In genomic region chr4:116177140-116177539, GRCm38 (mm10) we compare ENCODE assay signal across 7 mouse cellular contexts. TPM values are rescaled to one million over a fixed set of nuclear protein-coding genes. Genes with fewer than 3 reads are reported as not detected.
DNase-seq lines count a peak whose midpoint lies in the region; ATAC-seq and TF ChIP-seq lines count a peak whose summit lies in the region.

No protein-coding gene starts in this region.

- 21% methylated on average over 5 of the region's 5 CpGs for WGBS in forebrain, postnatal 0 days
- 29% methylated on average over 5 of the region's 5 CpGs for WGBS in hindbrain, embryonic 12.5 days
- 26% methylated on average over 5 of the region's 5 CpGs for WGBS in midbrain, embryonic 15.5 days

- peak overlapping the region; percentile 60 for H3K4me3 ChIP-seq in bone marrow macrophage, adult 2 months (ENCODE audit: insufficient read depth, low read length)
- no peak overlapping the region for H3K4me3 ChIP-seq in forebrain, postnatal 0 days (ENCODE audit: low read depth, low read length)
- no peak overlapping the region for H3K4me3 ChIP-seq in hindbrain, embryonic 12.5 days
- H3K4me3 ChIP-seq in midbrain, embryonic 15.5 days, result no peak overlapping the region

- ATAC-seq in forebrain, postnatal 0 days, result no peak
- ATAC-seq in hindbrain, embryonic 12.5 days (ENCODE audit: low FRiP score), result no peak
- no peak for ATAC-seq in midbrain, embryonic 15.5 days (replicated peaks)

- H3K4me1 ChIP-seq in bone marrow macrophage, adult 2 months (ENCODE audit: control insufficient read depth, insufficient read depth, low read length), result peaks cover 34% of the 10 kb centered on the region
- H3K4me1 ChIP-seq in forebrain, postnatal 0 days (ENCODE audit: insufficient read depth), result peaks cover 13% of the 10 kb centered on the region; the same call in 1 of the 2 replicates
- peaks cover 20% of the 10 kb centered on the region for H3K4me1 ChIP-seq in hindbrain, embryonic 12.5 days
- peaks cover 18% of the 10 kb centered on the region for H3K4me1 ChIP-seq in midbrain, embryonic 15.5 days

- H3K36me3 ChIP-seq in forebrain, postnatal 0 days (ENCODE audit: insufficient read depth), result no peaks in the 10 kb centered on the region
- H3K36me3 ChIP-seq in hindbrain, embryonic 12.5 days, result no peaks in the 10 kb centered on the region
- H3K36me3 ChIP-seq in midbrain, embryonic 15.5 days (replicated peaks), result no peaks in the 10 kb centered on the region

- no peaks in the 10 kb centered on the region for H3K9me3 ChIP-seq in forebrain, postnatal 0 days (ENCODE audit: low read length)
- no peaks in the 10 kb centered on the region for H3K9me3 ChIP-seq in hindbrain, embryonic 12.5 days (replicated peaks)
- H3K9me3 ChIP-seq in midbrain, embryonic 15.5 days, result no peaks in the 10 kb centered on the region

- H3K27me3 ChIP-seq in forebrain, postnatal 0 days (ENCODE audit: insufficient read depth, low read length), result no peaks in the 10 kb centered on the region
- no peaks in the 10 kb centered on the region for H3K27me3 ChIP-seq in hindbrain, embryonic 12.5 days
- no peaks in the 10 kb centered on the region for H3K27me3 ChIP-seq in midbrain, embryonic 15.5 days (replicated peaks)

- no peak for TF ChIP-seq POLR2A in bone marrow macrophage, adult 2 months (IDR thresholded peaks at IDR 0.05; ENCODE audit: borderline replicate concordance, low read depth, low read length)

- TF ChIP-seq CTCF in bone marrow macrophage, adult 2 months (IDR thresholded peaks at IDR 0.05; ENCODE audit: low read depth, low read length), result no peak
- no peak for TF ChIP-seq CTCF in forebrain, postnatal 0 days (IDR thresholded peaks at IDR 0.05; ENCODE audit: low read depth)

- peak overlapping the region; percentile 44; the same call in 1 of the 2 replicates for H3K4me2 ChIP-seq in forebrain, postnatal 0 days (ENCODE audit: low read depth)
- H3K4me2 ChIP-seq in hindbrain, embryonic 12.5 days (replicated peaks), result 0 out of 2 replicates have a peak overlapping the region, but pooled peaks have one; percentile 2
- H3K4me2 ChIP-seq in midbrain, embryonic 15.5 days, result peak overlapping the region; percentile 31; the same call in 1 of the 2 replicates

- H3K27ac ChIP-seq in bone marrow macrophage, adult 2 months (ENCODE audit: insufficient read depth, low read depth, low read length), result peak overlapping the region; percentile 85
- H3K27ac ChIP-seq in forebrain, postnatal 0 days (ENCODE audit: low read depth, low read length), result peak overlapping the region; percentile 45; the same call in 1 of the 2 replicates
- H3K27ac ChIP-seq in hindbrain, embryonic 12.5 days, result no peak overlapping the region
- no peak overlapping the region for H3K27ac ChIP-seq in midbrain, embryonic 15.5 days

- peak; percentile 60 for DNase-seq in Muller cell, postnatal 12 days (ENCODE audit: inconsistent ontology term)
- peak; percentile 9 for DNase-seq in forebrain, postnatal 0 days
- DNase-seq in liver, result peak; percentile 30
- DNase-seq in layer of hippocampus, adult 11-12 months (ENCODE audit: low spot score), result no peak

- no peak overlapping the region for H3K9ac ChIP-seq in forebrain, postnatal 0 days
- H3K9ac ChIP-seq in hindbrain, embryonic 12.5 days, result no peak overlapping the region
- H3K9ac ChIP-seq in midbrain, embryonic 15.5 days, result no peak overlapping the region

RNA-seq across cellular contexts. Expression of gene Gm49337, which starts 4.0 kb away (rescaled TPM):
- not detected in 2 replicates for polyA plus RNA-seq in bone marrow macrophage, adult 2 months (2012; ENCODE audit: insufficient read depth, insufficient read length, missing spikeins)
- not detected in 2 replicates for total RNA-seq in forebrain, postnatal 0 days (2014; rRNA removed)
- polyA plus RNA-seq in forebrain, postnatal 0 days (2015; fragmentation: Nextera tagmentation; extraction: Ambion mirVana), result not detected in 2 replicates
- polyA plus RNA-seq in hindbrain, embryonic 12.5 days (2016; fragmentation: Nextera tagmentation; extraction: Ambion mirVana), result not detected in 2 replicates
- polyA plus RNA-seq in midbrain, embryonic 15.5 days (2015; fragmentation: Nextera tagmentation; extraction: Ambion mirVana), result not detected in 2 replicates

RNA-seq across cellular contexts. Expression of gene 1700042G07Rik, which starts 4.0 kb away (rescaled TPM):
- not detected in 2 replicates for polyA plus RNA-seq in bone marrow macrophage, adult 2 months (2012; ENCODE audit: insufficient read depth, insufficient read length, missing spikeins)
- not detected in 2 replicates for total RNA-seq in forebrain, postnatal 0 days (2014; rRNA removed)
- polyA plus RNA-seq in forebrain, postnatal 0 days (2015; fragmentation: Nextera tagmentation; extraction: Ambion mirVana), result not detected in 2 replicates
- polyA plus RNA-seq in hindbrain, embryonic 12.5 days (2016; fragmentation: Nextera tagmentation; extraction: Ambion mirVana), result not detected in 2 replicates
- not detected in 2 replicates for polyA plus RNA-seq in midbrain, embryonic 15.5 days (2015; fragmentation: Nextera tagmentation; extraction: Ambion mirVana)

RNA-seq across cellular contexts. Expression of gene Tspan1, which starts 9.7 kb away (rescaled TPM):
- polyA plus RNA-seq in bone marrow macrophage, adult 2 months (2012; ENCODE audit: insufficient read depth, insufficient read length, missing spikeins), result not detected in 2 replicates
- total RNA-seq in forebrain, postnatal 0 days (2014; rRNA removed), result 0.29 TPM in 1 of 2 replicates, not detected in the other
- 0.07 TPM in 1 of 2 replicates, not detected in the other for polyA plus RNA-seq in forebrain, postnatal 0 days (2015; fragmentation: Nextera tagmentation; extraction: Ambion mirVana)
- 0.17 TPM in 1 of 2 replicates, not detected in the other for polyA plus RNA-seq in hindbrain, embryonic 12.5 days (2016; fragmentation: Nextera tagmentation; extraction: Ambion mirVana)
- 0.22 and 0.26 TPM in 2 replicates for polyA plus RNA-seq in midbrain, embryonic 15.5 days (2015; fragmentation: Nextera tagmentation; extraction: Ambion mirVana)

RNA-seq across cellular contexts. Expression of gene Lurap1, which starts 26.0 kb away (rescaled TPM):
- 0.12 and 0.13 TPM in 2 replicates for polyA plus RNA-seq in bone marrow macrophage, adult 2 months (2012; ENCODE audit: insufficient read depth, insufficient read length, missing spikeins)
- 5.0 and 6.3 TPM in 2 replicates for total RNA-seq in forebrain, postnatal 0 days (2014; rRNA removed)
- polyA plus RNA-seq in forebrain, postnatal 0 days (2015; fragmentation: Nextera tagmentation; extraction: Ambion mirVana), result 2.8 and 3.0 TPM in 2 replicates
- polyA plus RNA-seq in hindbrain, embryonic 12.5 days (2016; fragmentation: Nextera tagmentation; extraction: Ambion mirVana), result 1.6 and 2.2 TPM in 2 replicates
- 2.2 and 2.6 TPM in 2 replicates for polyA plus RNA-seq in midbrain, embryonic 15.5 days (2015; fragmentation: Nextera tagmentation; extraction: Ambion mirVana)

RNA-seq across cellular contexts. Expression of gene Pik3r3, which starts 44.3 kb away (rescaled TPM):
- polyA plus RNA-seq in bone marrow macrophage, adult 2 months (2012; ENCODE audit: insufficient read depth, insufficient read length, missing spikeins), result 0.33 and 1.0 TPM in 2 replicates
- 41.5 and 51.3 TPM in 2 replicates for total RNA-seq in forebrain, postnatal 0 days (2014; rRNA removed)
- 21.5 and 30.8 TPM in 2 replicates for polyA plus RNA-seq in forebrain, postnatal 0 days (2015; fragmentation: Nextera tagmentation; extraction: Ambion mirVana)
- polyA plus RNA-seq in hindbrain, embryonic 12.5 days (2016; fragmentation: Nextera tagmentation; extraction: Ambion mirVana), result 108 and 113 TPM in 2 replicates
- polyA plus RNA-seq in midbrain, embryonic 15.5 days (2015; fragmentation: Nextera tagmentation; extraction: Ambion mirVana), result 81.1 and 89.7 TPM in 2 replicates

Comparison
In these comparisons a context has a peak if more than half of its experiments do, and no peak if none do; other contexts are left out.
1. H3K27ac ChIP-seq: peak in bone marrow macrophage, adult 2 months (single experiment) and forebrain, postnatal 0 days (single experiment); none in hindbrain, embryonic 12.5 days (single experiment) and midbrain, embryonic 15.5 days (single experiment).
2. Peak in every context shown above with its lines, with median percentiles within 50 percentile points of each other: H3K4me2 ChIP-seq.